Mouse (Mus musculus) heart, embryonic 15.5 days (tissue): Measurements from ENCODE around the gene Coq4. TPM values are rescaled to one million over a fixed set of nuclear protein-coding genes. Genes with fewer than 3 reads are reported as not detected.

Experiments used
- ATAC-seq: fragments of 200-750 bp; cut with Nextera tagmentation; replicated peaks from 2 replicates; pipeline ENCODE4 v1.8.0; 2017; ENCODE audit warnings: low read depth, moderate TSS enrichment; ENCODE audit not compliant: insufficient number of reproducible peaks, insufficient read depth, low FRiP score
- H3K27ac ChIP-seq: fragments of 300-500 bp; sonication (generic); 2 replicates; pipeline ENCODE4 v1.5.1; 2015; ENCODE audit warnings: mild to moderate bottlenecking, inconsistent platforms
- H3K27me3 ChIP-seq: fragments of 300-500 bp; sonication (generic); 2 replicates; pipeline ENCODE4 v1.6.1; 2015; ENCODE audit warnings: inconsistent platforms
- H3K36me3 ChIP-seq: fragments of 300-500 bp; sonication (generic); 2 replicates; pipeline ENCODE4 v1.6.1; 2015; ENCODE audit warnings: mild to moderate bottlenecking, inconsistent platforms
- H3K4me1 ChIP-seq: fragments of 300-500 bp; sonication (generic); replicated peaks from 2 replicates; pipeline ENCODE4 v1.6.1; 2015; ENCODE audit warnings: inconsistent platforms
- H3K4me2 ChIP-seq: fragments of 300-500 bp; sonication (generic); 2 replicates; pipeline ENCODE4 v1.6.1; 2015; ENCODE audit warnings: inconsistent platforms, mild to moderate bottlenecking, moderate library complexity
- H3K4me3 ChIP-seq: fragments of 300-500 bp; sonication (generic); 2 replicates; pipeline ENCODE4 v1.5.1; 2015; ENCODE audit warnings: mild to moderate bottlenecking, inconsistent platforms
- H3K9ac ChIP-seq: fragments of 300-500 bp; sonication (generic); 2 replicates; pipeline ENCODE4 v1.6.1; 2015; ENCODE audit warnings: mild to moderate bottlenecking, inconsistent platforms
- H3K9me3 ChIP-seq: fragments of 300-500 bp; sonication (generic); replicated peaks from 2 replicates; pipeline ENCODE4 v1.6.1; 2016; ENCODE audit warnings: inconsistent platforms
- WGBS: fragments of 180-500 bp; shearing (Covaris S2); methylation state at CpG from one replicate; pipeline ENCODE4 v1.1.7; 2015; ENCODE audit warnings: mixed read lengths; 5-methylcytosine and 5-hydroxymethylcytosine counted together
- polyA plus RNA-seq: library from polyadenylated mRNA; unstranded; fragments of >200 nt; fragmentation: Nextera tagmentation; extraction: Ambion mirVana; gene quantifications from 2 replicates; pipeline ENCODE4 v1.2.1, GENCODE M21; 2015

Gene Coq4
- polyA plus RNA-seq, 1 experiment from 2014 or later = 22.9 TPM

DNA sequence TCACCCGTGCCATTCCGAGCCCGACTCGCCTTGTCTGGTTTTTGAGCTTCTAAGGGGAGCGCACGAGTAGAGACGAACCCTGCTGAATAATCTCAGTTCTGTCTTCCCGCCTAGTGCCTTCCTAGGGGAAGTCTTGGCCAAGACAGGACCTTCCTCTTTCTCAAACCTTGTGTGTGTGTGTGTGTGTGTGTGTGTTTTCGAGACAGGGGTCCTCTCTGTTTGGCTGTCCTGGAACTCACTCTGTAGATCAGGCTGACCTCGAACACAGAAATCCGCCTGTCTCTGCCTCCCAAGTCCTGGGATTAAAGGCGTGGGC, 40.4 kb downstream of the Coq4 start:
- H3K27ac ChIP-seq = peak overlapping the region; percentile 69; the same call in 1 of the 2 replicates
- peak overlapping the region; percentile 79 for H3K4me3 ChIP-seq
- no peak for ATAC-seq
- peaks cover 5% of the 10 kb centered on the region; the same call in 1 of the 2 replicates for H3K36me3 ChIP-seq
- H3K27me3 ChIP-seq = no peaks in the 10 kb centered on the region
- peak overlapping the region; percentile 82 for H3K9ac ChIP-seq
- WGBS = 2% methylated on average over 12 of the region's 12 CpGs
- peaks cover 14% of the 10 kb centered on the region for H3K4me1 ChIP-seq
- peak overlapping the region; percentile 85 for H3K4me2 ChIP-seq
- no peaks in the 10 kb centered on the region for H3K9me3 ChIP-seq

DNA sequence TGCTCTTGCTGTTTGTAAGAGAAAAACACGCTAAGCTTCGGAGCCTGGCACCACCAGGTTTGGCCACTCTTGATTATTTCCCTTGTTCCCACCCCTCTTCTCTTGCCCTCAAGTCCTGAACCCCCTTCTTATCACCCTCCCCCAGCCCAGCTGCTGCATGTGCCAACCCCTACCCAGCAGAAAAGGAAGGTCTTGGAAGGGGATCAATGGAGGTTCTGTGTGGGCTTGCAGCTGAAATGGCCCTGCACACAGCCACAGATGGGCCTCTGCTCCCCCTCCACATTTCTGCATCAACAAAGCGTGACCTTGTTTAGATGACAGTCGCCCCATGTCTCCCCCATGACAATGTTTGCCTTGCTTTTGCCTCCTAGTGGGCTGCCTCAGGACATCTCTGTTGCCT, 43.8 kb downstream of the Coq4 start:
- H3K9me3 ChIP-seq = no peaks in the 10 kb centered on the region
- H3K4me2 ChIP-seq = no peak overlapping the region
- no peaks in the 10 kb centered on the region for H3K27me3 ChIP-seq
- no peak for ATAC-seq
- H3K36me3 ChIP-seq = peaks cover 15% of the 10 kb centered on the region; the same call in 1 of the 2 replicates
- H3K27ac ChIP-seq = no peak overlapping the region
- WGBS = 87% methylated on average over 4 of the region's 4 CpGs
- no peak overlapping the region for H3K4me3 ChIP-seq
- H3K4me1 ChIP-seq = peaks cover 13% of the 10 kb centered on the region
- H3K9ac ChIP-seq = no peak overlapping the region

DNA sequence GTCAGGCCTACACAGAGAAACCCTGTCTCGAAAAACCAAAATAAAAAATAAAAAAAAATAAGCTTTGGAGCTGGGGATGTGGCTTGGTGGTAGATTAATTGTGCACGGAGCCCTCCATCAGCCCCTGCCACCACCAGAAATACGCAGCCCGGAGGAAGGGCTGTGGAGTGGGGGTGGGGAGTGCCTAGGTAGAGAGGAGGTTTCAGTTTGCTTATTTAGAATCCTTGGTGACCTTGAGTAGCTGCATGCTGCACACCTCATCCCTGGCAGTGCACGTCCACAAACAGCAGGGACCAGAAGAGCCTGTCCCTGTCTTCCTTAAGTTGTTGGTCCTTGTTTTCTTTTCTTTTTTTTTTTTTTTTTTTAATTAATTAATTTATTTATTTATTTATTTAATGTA, 46.5 kb downstream of the Coq4 start:
- Histone ChIP-seq H3K9me3 (no peaks in the 10 kb centered on the region), H3K4me1 (no peaks in the 10 kb centered on the region), H3K36me3 (peaks cover 21% of the 10 kb centered on the region; the same call in 1 of the 2 replicates), H3K4me3 (no peak overlapping the region), H3K9ac (no peak overlapping the region), H3K27me3 (no peaks in the 10 kb centered on the region), H3K4me2 (no peak overlapping the region), H3K27ac (no peak overlapping the region)
- ATAC-seq = no peak
- 90% methylated on average over 5 of the region's 5 CpGs for WGBS

DNA sequence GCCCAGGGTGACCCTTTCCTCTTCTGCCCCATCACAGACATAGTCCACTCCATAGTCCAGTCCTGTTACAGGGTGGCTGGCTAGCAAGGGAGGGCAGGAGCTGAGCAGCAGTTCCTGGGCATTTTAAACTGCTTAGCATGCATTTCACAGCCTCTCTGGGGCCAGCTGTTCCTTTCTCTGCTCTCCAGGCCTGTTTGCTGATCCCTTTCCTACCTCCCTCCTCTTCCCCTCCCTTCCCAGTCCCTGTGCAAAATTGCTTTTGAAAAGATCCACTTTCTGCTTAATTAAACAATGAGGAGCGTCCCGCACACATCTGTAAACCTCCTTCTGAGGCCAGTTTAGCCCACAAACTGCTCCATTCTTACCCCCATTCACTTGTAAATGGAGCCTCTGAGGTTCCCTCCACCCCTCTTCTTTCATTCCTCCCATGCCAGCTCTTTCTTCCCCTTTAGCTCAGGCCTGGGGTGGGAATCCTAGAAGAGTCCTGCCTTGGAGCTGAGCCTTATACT, 48.2 kb downstream of the Coq4 start:
- no peak for ATAC-seq
- H3K36me3 ChIP-seq = peaks cover 22% of the 10 kb centered on the region
- no peaks in the 10 kb centered on the region for H3K9me3 ChIP-seq
- no peak overlapping the region for H3K9ac ChIP-seq
- H3K27me3 ChIP-seq = no peaks in the 10 kb centered on the region
- no peak overlapping the region for H3K4me3 ChIP-seq
- no peaks in the 10 kb centered on the region for H3K4me1 ChIP-seq
- H3K27ac ChIP-seq = no peak overlapping the region
- H3K4me2 ChIP-seq = no peak overlapping the region
- 75% methylated on average over 2 of the region's 2 CpGs for WGBS

DNA sequence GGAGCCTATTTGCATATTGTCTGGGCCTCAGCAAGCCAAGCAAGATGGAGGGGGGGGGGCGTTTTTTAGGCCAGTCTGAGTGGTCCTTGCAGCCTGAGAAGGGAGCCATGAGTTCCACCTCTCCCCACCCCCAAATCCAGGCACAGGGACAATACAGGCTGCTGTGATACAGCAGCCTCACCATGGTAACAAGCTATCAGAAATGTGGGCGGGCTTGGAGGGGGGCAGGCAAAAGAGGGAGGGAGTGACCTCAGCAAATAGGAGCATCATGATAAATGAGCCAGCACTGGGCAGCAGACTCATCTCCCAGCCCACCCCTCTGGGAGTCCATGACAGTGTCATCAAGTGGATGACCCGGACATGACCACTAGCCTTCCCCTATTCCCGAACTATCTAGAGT, 52.2 kb downstream of the Coq4 start:
- H3K9ac ChIP-seq = no peak overlapping the region
- no peak overlapping the region for H3K4me2 ChIP-seq
- no peaks in the 10 kb centered on the region for H3K9me3 ChIP-seq
- WGBS = 45% methylated on average over 4 of the region's 4 CpGs
- H3K27ac ChIP-seq = no peak overlapping the region
- H3K27me3 ChIP-seq = peaks cover 16% of the 10 kb centered on the region
- peaks cover 29% of the 10 kb centered on the region for H3K36me3 ChIP-seq
- no peaks in the 10 kb centered on the region for H3K4me1 ChIP-seq
- no peak for ATAC-seq
- no peak overlapping the region for H3K4me3 ChIP-seq

DNA sequence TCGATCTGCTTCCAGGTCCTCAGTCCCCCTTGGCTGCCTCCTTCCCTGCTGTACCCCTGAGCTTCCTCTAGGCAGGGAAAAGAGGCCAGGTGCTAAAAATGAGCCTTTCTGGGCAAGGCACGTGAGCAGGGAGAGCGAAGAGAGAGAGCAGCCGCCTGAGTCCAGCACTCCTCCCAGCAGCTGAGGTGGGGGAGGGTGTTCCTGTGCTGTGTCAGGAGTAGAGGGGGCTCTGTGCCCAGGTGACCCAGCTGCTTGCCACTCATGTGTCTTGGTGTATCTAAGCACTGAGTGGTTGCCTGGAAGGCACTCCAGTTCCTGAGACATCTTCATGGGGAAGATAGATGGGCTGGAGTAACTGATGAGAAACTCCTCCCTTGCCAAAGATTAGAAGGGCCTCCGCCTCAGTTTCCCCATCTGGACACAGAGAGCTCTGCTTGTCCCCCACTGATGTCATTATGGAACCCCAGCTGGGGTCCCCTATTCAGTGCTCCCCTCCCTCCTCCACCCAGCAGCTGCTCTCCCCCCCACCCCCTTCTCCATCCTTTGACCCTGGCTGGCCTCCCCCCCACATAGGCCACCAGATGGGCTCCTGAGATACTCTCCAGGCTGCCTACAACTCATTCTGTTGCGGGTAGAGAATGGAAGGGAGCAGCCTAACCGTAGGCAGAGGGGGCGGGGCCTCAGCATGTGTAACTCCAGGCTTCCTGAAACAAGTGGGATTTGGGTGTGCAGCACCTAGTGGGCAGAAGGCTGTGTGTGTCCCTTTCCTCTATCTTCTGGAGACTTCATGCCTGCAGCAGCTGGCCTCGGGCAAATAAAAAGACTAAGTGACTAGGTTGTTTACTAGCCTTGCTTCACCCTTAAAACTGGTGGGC, 56.2 kb downstream of the Coq4 start:
- peaks cover 23% of the 10 kb centered on the region for H3K36me3 ChIP-seq
- H3K27me3 ChIP-seq = peaks cover 54% of the 10 kb centered on the region
- peaks cover 13% of the 10 kb centered on the region for H3K4me1 ChIP-seq
- H3K4me3 ChIP-seq = no peak overlapping the region
- ATAC-seq = no peak
- H3K27ac ChIP-seq = no peak overlapping the region
- no peak overlapping the region for H3K4me2 ChIP-seq
- H3K9ac ChIP-seq = no peak overlapping the region
- 77% methylated on average over 9 of the region's 9 CpGs for WGBS
- no peaks in the 10 kb centered on the region for H3K9me3 ChIP-seq

DNA sequence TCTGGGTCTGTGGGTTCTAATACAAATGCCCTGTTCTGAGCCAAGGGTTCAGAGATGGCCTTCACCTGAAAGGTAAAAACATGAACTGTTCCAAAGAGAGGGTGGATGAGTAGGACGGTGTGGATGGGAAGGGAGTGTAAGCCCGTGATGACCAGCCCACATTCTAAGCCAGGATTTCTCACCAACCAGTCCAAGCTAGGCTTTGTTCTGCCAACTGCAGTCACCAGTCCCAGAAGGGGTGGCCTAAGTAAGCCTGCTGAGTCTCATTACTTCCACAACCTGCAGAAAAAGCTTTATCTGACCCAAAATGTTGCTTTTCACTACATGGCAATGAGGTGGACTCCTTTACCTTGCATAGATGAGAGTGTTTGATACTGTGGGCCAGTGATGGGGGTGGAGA, 56.8 kb downstream of the Coq4 start:
- H3K4me2 ChIP-seq = no peak overlapping the region
- no peak overlapping the region for H3K4me3 ChIP-seq
- peaks cover 54% of the 10 kb centered on the region for H3K27me3 ChIP-seq
- no peak overlapping the region for H3K27ac ChIP-seq
- peaks cover 23% of the 10 kb centered on the region for H3K36me3 ChIP-seq
- H3K4me1 ChIP-seq = peaks cover 13% of the 10 kb centered on the region
- WGBS = 90% methylated on average over 2 of the region's 2 CpGs
- no peaks in the 10 kb centered on the region for H3K9me3 ChIP-seq
- no peak overlapping the region for H3K9ac ChIP-seq
- ATAC-seq = no peak

DNA sequence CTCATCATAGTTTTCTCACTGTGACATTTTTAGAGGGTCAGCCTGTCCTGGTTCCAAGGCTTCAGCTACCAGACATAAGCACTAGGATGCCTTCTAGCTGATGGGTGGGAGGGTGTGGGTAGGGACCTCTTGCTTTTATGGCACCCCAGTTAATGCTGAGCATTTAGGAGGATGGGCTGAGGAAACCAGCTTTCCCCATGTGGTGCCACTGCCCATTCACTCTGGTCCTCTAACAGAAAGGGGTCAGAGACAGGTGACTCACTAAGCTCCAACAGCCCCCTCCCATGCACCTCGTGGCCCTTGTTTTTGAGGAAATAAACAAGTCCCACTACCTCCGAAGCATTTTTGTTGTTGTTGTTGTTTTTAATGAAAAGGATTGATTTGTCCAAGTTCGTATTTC, 57.4 kb downstream of the Coq4 start:
- 43% methylated on average over 3 of the region's 3 CpGs for WGBS
- Histone ChIP-seq H3K9me3 (no peaks in the 10 kb centered on the region), H3K4me2 (no peak overlapping the region), H3K4me1 (peaks cover 13% of the 10 kb centered on the region), H3K4me3 (no peak overlapping the region), H3K27ac (no peak overlapping the region), H3K36me3 (peaks cover 23% of the 10 kb centered on the region), H3K27me3 (peaks cover 54% of the 10 kb centered on the region), H3K9ac (no peak overlapping the region)
- no peak for ATAC-seq

DNA sequence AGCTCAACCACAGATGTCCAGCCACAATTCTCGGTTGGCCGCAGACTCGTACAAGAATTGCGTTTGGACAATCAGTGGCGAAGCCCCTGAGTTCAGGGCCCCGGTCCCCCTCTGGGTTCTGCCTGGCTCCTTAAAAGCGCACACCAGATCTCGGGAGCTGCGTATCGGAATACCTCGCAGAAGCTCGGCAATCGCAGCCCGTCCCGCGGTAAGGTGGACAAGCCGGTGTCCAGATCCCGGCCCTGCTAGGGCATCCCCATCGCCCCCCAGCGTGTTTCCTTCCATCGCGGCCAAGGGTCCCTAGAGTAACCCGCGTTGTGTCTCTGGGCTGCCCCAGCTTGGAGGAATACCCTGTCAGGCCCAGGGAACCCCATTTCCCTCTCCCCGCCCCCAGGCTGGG, 58.3 kb downstream of the Coq4 start:
- Histone ChIP-seq H3K27ac (no peak overlapping the region), H3K27me3 (peaks cover 54% of the 10 kb centered on the region), H3K36me3 (peaks cover 20% of the 10 kb centered on the region), H3K9ac (no peak overlapping the region), H3K9me3 (no peaks in the 10 kb centered on the region), H3K4me3 (peak overlapping the region; percentile 30), H3K4me1 (peaks cover 13% of the 10 kb centered on the region), H3K4me2 (peak overlapping the region; percentile 48)
- no peak for ATAC-seq
- 29% methylated on average over 25 of the region's 25 CpGs for WGBS

DNA sequence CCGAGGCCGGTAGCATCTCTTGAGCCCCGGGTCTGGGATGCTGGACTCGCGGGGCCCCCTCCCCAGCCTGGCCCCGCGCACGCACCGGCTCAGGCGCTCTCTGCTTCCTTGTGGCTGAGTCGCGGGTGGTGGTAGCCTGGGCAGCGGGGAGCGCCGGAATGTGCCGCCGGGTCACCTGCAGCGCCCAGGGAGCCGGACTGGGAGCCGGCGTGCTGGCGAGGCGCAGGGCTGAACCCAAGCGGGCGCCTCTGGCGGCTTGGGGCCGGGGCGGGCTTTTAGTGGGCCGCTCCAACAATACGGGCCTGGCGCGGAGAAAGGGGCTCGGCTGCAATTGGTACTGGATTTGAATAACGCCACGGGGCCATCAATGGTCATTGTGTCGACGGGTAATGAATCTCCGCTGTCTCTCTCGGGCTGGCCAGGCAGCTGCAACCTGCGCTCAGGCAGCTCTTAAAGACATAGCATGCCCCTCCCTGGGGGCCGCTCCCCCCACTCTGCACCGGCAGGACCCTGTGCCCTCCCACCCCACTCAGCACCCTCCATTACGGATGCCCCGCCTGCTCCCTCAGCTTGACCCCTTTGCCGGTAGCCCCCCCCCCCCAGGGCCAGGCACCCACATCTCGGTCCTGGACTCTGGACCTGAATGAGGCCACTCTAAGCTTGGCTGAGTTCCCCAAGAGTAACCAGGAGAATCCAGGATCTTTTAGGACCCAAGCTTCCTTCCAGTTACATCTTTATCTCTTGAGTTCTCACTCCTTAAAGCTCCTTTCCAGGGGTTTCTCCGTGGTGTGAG, 59.0 kb downstream of the Coq4 start:
- H3K9me3 ChIP-seq = no peaks in the 10 kb centered on the region
- H3K4me3 ChIP-seq = peak overlapping the region; percentile 30
- no peak overlapping the region for H3K9ac ChIP-seq
- H3K27ac ChIP-seq = no peak overlapping the region
- no peak for ATAC-seq
- peak overlapping the region; percentile 48 for H3K4me2 ChIP-seq
- H3K4me1 ChIP-seq = peaks cover 13% of the 10 kb centered on the region
- 15% methylated on average over 47 of the region's 47 CpGs for WGBS
- peaks cover 54% of the 10 kb centered on the region for H3K27me3 ChIP-seq
- peaks cover 18% of the 10 kb centered on the region for H3K36me3 ChIP-seq

DNA sequence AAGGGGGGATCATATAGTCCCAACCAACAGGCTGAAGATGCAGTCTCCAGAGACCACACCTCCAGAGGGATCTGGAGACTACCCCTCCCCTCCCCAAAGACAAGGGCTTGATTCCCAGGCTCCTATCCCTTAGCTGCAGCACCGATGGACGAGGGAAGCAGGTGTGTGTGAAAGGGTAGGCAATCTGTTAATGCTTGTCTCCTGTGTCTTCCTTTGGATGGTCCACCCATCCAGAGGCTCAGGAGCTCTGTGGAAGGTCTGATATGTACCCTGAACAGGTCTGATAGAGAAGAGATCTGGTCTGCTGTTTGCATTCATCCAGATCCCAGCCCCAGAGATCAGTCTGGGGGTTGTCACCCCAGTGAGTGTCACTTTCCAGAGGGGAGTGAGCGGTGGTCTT, 59.6 kb downstream of the Coq4 start:
- WGBS = 65% methylated on average over 3 of the region's 3 CpGs
- peaks cover 54% of the 10 kb centered on the region for H3K27me3 ChIP-seq
- ATAC-seq = no peak

More for the DNA sequence above, 59.6 kb downstream of the Coq4 start:
- Histone ChIP-seq H3K9ac (no peak overlapping the region), H3K4me3 (no peak overlapping the region), H3K4me1 (peaks cover 13% of the 10 kb centered on the region), H3K4me2 (no peak overlapping the region), H3K27ac (no peak overlapping the region), H3K9me3 (no peaks in the 10 kb centered on the region), H3K36me3 (peaks cover 11% of the 10 kb centered on the region)
